Mouse (Mus musculus) WW6 (cell line): ENCODE results near the gene E030030I06Rik.
"Not testable (repeated sequence)": the region's sequence is repeated elsewhere in the genome, so short reads cannot be mapped to it uniquely, and the experiment has no call there.

Experiments used
- DNase-seq: peaks from one replicate; pipeline ENCODE4 v3.0.0-alpha.2; 2013; ENCODE audit warnings: low read depth, low spot score

The E030030I06Rik gene

DNA sequence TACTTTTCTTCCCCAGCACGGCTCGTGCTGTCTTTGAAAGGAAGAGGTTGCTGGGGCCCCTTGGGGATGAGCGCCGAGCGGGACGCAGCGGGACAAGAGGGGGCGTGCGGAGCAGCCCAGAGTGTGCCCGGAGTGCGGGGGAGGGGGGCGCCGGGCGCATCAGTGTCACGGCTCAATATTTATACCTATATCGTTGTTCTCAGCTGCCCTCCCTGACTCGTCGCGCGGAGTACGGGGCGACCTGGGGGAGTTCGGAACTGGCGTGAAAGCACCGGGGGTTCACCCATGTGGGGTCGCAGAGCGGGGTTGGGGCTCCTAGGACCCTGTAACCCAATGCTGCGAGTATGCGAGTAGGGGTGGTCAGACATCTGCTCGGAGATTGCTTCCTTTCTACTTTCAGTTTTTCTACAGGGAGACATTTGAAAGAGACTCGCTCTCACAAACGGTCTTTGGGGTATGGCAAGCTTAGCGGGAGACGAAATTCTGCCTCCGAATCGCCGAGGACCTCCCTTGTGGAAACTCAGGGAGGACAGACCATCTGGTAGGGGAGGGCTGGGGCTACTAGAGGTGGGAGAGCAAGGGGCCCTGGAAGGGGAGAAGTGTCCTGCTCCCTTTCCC is at the start of gene E030030I06Rik:
Gene E030030I06Rik (minus strand): TSS at position 198 of the 618 bp plus-strand sequence.
- no peak for DNase-seq

DNA sequence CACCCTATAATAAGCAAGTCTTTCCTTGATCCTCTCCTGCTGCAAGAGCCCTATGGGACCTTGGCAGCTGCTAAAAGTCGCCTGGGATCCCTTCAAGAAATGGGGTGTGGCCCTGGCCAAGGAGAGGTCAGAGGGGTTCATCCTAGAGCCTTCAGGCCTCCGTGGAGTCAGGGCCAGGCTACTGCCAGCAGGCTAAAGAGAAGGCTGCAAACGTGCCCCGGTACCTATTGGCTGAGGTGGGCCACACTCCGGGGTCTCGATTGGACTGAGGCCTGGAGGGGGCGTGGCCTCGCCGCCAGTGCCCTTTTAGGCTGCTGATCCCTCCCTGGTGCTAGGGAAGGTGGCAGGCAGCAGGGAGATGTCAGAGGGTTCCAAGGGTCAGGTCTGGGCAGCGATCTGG is 42.0 kb upstream of the E030030I06Rik start:
- DNase-seq: not testable (repeated sequence)

DNA sequence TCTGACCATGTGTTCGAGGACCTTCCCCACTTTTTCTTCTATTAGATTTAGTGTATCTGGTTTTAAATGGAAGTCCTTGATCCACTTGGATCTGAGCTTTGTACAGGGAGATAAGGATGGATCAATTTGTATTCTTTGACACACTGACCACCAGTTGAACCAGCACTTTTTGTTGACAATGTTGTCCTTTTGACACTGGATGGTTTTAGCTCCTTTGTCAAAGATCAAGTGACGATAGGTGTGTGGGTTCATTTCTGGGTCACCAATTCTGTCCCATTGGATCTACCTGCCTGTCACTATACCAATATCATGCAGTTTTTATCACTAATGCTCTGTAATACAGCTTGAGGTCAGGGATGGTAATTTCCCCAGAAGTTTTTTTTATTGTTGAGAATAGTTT is 27.4 kb upstream of the E030030I06Rik start:
- DNase-seq: not testable (repeated sequence)

DNA sequence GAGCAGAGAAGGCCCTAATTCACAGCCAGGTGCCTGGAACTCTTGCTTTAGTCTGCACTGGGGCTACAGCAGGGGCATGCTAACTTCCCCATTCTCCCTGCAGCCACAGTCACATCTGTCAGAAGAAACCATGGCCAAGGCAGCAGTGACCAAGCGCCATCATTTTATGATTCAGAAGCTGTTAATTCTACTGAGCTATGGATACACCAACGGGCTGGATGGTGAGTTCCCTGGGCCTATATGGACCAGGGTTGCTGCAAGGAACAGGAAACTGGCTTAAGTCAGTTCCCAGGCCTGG is 25.1 kb upstream of the E030030I06Rik start:
- DNase-seq: not testable (repeated sequence)

DNA sequence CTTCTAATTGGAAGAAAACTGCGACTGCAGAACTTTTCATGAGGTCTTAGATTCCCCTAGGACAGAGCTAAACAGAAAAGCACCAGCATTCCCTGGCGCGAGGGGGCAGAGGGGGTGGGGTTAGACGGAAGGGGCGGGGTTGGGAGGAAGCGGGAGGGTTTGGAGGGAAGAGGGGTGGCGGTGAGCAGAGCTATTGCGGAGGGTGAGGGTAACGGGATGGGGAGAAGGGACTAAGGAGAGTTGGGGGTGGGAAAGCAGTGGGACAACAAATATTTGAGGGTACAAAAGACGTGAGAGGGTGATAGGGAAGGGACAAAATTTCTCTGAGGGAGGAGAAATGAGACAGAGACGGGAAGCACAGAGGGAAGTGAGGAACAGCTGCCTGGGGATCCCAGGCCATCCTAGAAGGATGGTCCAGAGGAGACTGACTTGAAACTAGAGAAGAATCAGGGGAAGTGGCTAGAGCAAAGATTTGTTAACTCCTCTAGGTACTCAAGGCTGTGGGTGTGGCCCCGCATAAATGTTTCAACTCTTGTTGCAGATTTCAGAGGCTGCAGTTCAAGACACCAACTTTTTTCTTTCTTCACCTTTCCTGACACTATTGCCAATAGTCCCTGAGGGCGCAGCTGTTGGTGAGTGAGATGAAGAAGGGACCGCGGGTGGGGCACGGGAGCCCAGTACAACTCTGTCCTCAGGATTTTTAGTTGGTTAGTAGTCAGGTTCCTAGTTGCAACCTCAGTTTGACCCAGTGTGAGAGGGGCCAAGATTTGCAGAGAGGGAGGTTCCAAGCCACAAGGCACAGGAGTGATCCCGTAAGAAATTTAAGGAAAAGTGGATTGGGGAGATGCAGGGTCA is 24.5 kb upstream of the E030030I06Rik start:
- not testable (repeated sequence) for DNase-seq

DNA sequence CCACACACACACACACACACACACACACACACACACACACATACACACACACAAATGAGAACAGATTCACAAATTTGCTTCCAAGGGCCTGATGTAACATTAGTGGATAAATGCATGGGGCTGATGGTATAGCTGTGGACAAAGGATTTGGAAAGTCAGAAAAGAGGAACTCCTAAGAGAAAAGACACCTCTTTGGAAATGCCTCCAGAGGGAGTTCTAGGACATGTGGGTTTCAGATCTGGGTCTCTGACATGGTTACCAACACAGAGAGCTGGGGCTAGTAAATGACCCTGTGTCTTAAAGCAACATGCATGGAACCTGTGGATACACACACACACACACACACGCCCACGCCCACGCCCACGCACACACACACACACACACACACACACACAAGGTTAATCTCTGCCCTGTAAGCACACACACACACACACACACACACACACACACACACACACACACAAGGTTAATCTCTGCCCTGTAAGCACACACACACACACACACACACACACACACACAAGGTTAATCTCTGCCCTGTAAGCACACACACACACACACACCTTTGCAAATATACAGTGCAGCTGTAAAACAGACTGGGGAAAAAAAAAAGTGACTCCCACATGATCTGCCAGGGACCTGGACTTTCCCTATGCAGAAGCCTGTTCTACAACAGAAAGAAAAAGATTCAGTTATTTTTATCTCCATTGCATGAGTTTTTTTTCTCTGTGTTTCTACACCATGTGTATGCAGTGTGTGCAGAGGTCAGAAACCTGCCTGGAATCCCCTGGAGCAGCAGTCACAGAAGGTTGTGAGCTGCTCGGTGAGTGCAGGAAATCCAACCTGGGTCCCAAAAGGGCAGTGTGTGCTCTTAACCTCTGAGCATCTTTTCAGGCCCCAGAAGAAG is 23.6 kb upstream of the E030030I06Rik start:
- DNase-seq: not testable (repeated sequence)

DNA sequence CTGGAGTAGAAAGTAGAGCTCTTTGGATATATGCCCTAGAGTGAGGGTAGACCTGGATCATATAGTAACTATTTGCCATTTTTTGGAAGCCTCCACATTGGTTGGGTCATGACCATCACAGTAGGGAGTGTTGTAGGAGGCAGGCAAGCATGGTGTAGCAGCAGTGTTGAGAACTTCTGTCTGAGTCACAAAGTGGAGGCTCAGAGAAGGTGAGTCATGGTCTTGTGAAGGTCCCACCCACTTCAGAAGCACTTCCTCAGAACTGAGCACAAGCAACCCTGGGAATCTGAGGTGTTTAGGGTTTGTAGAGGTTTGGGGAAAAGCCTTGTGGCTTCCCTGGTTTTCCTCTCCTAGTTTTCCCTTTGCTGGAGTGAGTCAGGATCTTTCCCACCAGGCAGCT is 20.0 kb upstream of the E030030I06Rik start:
- DNase-seq: not testable (repeated sequence)

DNA sequence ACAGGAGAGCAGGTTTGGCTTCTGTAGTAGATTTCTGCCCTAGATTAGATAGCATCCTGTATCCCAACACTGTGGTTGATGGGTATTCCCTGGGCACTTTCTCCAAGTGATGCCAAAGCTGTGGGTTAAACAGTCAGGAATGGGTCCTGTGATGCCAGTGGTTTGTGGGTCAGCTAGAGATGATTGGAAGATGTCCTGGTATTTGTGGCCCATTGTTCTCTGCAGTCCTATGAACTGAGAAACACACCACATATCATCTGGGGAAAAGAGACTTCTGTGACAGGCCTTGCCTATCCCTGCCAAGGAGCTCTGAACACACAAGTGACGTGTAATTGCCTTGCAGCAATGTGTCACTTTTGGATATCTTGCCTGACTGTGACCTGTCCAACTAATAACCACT is 18.0 kb upstream of the E030030I06Rik start:
- DNase-seq: not testable (repeated sequence)

DNA sequence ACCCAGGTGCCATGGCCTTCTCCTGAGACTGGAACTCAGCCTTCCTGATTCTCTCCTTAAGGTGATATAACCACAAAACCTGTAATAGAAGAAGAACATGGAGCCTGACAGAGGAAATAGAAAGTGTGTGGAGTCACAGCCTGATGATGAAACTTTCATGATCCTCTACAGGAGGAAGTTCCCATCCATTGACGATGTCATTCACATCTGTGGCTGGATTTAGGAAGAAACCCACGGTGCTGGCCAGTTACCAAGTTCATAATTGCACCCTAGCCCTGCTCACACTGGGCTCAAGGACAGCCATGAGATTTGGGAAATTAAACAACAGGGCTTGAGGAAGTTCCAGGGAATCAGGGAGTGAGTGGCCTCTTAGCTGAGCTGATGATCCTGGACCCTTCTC is 17.0 kb upstream of the E030030I06Rik start:
- not testable (repeated sequence) for DNase-seq

DNA sequence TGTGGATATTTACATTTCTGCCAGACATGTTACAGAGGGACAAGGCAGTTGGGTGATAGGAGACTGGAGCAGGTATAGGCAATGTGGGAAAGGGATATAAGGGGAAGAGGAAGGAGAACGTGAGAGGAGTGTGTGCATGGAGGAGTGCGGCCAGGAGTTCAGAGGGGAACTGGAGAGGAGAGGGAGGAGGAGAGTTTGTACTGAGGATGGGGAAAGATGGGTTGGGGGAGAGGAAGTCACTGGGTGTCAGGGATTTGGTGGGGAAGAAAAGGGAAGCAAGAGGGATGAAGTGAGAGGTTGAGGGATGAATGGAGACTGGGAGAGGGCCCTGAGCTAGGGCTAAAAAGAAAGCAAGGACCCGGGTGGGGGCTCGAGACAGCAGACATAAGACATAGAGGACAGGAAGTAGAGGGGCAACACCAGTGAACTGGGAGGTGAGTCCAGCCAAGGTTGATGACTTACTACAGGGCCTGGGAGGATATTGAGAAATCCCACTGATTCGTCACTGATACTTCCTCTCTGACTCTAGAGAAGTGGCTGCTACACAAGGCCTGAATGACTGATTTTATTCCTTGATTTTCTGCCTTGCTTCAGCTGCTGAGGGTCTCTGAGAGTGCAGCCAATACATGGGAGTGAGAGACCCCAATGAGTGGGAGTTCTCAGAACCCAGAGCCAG is 16.4 kb upstream of the E030030I06Rik start:
- not testable (repeated sequence) for DNase-seq

DNA sequence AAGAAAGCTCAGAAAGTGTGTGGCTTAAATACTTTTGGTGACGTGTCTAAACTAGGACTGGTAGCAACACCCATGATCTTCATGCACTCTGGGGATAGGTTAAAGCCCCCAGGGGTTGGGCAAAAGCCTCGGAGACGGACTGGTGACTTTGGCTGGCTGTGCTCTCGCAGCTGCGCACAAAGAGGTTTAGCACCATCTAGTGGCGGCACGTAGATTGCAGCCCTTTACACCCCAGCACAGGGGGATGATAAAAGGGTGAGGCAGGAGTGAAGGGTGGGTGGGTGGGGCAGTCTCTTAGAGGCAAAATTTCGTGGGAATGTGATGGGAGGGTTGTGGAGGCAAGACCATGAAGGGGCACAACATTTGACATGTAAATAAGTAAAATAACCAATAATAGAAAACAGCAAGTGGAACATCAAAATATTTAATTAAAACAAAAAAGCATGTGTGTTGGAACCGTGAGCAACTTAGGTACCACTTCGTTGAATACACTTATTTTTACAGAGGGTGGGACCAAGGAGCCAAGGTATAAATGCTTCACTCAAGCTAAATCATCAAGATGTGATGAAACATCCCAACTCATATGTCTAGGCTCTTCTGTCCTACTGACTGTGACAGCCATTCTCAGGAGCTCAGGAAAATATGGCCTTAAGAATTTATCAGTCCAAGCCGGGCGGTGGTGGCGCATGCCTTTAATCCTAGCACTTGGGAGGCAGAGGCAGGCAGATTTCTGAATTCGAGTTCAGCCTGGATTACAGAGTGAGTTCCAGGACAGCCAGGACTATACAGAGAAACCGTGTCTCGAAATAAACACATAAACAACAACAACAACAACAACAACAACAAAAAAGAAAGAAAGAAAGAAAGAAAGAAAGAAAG is 14.9 kb upstream of the E030030I06Rik start:
- not testable (repeated sequence) for DNase-seq

DNA sequence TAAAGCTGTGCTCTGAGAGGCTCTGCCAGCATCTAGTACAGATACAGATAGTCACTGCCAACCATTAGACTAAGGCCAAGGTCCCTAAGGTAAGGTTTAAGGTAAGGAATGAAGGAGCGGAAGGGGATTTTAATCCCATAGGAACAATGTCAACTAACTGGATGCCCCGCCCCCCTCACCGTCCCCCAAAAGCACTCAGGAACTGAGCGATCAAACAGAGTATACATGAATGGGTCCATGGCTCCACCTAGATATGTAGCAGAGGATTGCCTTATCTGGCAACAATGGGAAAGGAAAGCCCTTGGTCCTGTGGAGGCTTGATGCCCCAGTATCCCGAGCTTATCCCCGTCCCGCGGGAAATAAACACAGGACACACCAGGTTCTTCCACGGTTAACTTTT is 14.2 kb upstream of the E030030I06Rik start:
- not testable (repeated sequence) for DNase-seq

DNA sequence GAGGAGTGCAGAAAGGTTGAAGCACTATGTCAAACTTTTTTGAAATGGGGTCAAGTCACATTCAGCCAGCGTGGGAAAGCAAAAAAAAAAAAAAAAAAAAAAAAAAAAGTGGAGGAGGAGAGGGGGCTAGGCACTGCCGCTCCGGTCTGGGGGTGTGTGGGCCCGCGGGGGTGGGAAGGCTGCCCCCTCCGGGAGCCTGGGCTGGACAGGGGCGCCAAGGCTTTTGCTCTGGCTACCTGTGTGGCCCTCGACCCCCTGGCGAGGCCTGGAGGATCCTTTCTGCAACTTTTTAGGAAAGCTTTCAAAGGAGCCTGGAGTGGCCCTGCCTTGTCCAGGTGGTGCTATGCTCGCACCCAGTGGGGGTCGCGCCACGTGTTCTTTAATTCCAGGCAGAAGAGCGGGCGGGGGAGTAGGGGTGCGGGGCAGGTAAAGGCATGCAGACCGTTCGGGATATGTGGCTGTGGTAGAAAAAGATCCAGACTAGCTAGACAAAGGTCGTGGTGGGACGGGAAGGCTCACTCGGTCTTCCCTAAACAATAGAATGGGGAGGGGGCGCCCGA is 10.6 kb upstream of the E030030I06Rik start:
- DNase-seq: no peak

DNA sequence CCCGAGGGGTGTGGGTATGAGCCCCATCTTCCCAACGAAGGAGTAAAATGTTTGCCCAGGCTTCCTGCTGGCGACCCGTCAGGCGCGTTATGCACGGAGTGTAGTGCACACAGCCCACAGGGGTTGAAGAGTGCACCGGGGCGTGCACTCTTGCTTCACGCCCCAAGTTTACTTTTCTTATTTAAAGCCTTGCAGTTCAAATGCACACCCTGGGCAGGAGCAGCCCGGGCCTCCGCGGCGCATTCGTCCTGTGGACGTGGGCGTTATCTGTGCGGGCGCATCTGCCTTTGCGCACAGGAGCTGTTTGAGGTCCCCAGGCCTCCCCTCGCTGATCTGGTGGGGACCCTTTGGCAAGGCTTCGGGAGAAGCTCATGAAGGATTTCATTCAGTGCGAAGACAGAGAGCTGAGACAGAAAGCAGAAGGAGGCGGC is 10.1 kb upstream of the E030030I06Rik start:
- no peak for DNase-seq

DNA sequence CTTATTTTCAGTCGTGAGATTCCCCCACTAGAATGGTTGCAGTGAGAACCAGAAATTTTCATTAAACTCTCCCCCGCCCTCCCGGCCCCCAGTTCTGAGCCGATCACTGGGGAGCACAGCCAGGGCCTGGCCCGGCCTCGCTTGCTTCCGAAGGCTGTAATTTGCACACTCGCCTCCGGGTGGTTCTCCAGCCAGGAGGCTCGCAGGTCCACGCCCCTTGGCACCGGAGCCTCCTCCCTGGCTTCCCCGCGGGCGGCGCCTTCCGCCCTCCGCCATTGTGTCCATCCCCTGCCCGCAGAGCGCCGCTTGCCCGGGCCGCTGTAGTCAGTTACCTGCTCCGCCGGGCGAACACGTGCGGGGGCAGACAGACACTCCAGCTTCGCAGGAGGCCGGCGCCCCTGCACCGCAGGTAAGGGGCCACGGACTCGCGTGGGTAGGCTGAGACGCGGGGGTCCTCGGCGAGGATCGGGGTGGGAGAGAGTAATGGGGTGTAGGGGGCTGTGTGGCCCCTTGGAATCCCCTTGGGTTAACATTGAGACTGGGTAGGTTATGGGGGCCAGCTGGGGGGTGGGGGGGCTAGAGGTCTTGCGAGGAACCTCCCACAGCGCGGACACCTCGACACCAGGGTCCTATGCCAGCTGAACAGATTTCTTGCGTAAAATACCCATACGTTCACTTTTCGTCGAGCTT is 9.4 kb upstream of the E030030I06Rik start, which contains the start of the genes Raet1e and H60b:
Gene Raet1e (plus strand): TSS at position 260 of the 690 bp plus-strand sequence.
Gene H60b (plus strand): TSS at position 277 of the 690 bp plus-strand sequence.
- DNase-seq: not testable (repeated sequence)

DNA sequence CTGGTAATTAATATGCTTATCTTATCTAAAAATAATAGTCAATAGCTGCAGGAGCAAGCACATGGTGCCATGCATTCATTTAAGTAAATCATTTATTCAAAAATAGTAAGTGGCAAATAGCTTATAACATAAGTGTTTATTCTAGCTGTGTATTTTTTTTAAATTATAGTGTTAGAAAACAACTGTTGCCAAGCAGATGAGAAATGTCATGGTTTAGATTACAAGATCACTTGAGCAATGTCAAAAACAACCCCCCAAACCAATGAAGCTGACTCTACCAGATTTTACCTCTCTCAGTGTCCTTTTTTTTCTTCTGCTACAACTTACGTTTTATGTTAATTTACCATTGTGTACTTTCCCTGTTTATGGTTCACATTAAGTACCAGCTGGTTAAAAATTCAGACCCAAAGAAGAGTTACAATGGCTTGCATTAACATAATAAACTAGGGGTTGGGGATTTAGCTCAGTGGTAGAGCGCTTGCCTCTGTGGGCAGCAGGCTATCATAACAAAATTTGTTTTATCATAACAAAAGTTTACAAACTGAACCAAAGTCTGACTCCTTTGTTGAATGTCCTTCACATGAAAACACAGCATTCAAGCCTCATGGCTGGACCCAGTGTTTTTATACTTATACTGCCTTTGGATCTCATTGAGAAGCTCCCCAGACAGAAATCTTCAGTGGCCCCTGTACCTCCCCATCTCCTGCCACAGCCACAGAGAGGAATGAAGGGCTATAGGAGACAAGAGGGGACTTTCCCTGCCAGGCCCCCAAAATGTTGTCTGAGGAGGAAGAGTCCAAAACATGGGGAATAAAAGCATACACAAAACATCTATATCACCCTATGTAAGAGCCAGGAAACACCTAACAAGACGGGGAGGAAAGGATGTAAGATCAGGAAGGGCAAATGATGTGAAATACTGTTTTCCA is 6.1 kb upstream of the E030030I06Rik start:
- no peak for DNase-seq

DNA sequence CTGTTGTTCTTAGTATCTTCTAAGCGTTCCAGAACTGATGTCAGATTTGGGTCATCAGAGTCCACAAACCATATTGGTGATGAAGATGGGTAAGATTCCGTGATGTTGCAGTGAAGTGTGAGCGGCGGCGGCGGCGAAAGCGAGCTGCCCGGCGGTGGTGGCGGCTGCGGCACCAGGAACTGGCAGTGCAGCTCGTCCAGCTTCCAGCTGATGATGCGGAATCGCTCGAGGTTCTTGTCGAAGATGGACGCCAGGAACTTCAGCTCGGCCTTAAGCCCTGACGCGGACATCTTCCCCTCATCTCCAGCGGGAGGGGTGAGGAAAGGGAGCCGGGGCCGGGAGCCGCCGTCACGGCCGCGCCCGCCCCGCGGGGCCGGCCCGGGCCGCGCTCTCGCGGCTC is 5.1 kb upstream of the E030030I06Rik start:
- DNase-seq: not testable (repeated sequence)

DNA sequence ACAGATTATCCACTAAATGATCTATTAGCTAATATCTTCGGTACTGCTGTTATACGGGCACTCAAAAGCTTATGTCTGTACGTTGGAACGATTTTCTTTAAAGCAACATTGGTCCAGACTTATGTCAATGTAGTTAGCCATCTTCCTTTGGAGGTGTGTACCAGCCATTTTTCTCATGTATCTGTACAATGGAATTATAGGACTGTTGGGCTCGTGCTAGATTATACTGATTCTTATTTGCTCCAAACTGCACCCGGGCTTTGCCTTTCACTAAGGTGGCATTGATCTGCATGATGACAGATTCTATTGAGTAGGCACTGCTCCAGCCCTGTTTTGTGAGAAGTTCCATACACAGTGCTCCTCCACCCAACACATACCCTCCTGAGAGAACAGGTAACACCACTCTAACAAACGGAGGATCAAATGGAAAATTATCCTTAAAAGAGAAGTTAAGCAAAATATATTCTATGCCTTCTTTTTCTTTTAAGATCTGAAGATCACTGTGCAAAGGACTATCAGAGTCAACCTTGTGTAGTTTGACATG is 4.1 kb upstream of the E030030I06Rik start:
- not testable (repeated sequence) for DNase-seq
